Mouse (Mus musculus): ENCODE results near the gene Mfsd4b4. TPM values are rescaled to one million over a fixed set of nuclear protein-coding genes. Genes with fewer than 3 reads are reported as not detected.

Mfsd4b4 gene
- 10.5 TPM for polyA plus RNA-seq (2014; fragmentation: Illumina TruSeq; extraction: RNeasy Lipid Tissue Mini Kit (QIAGEN cat#74804); ENCODE audit: low read depth, low replicate concordance)

DNA sequence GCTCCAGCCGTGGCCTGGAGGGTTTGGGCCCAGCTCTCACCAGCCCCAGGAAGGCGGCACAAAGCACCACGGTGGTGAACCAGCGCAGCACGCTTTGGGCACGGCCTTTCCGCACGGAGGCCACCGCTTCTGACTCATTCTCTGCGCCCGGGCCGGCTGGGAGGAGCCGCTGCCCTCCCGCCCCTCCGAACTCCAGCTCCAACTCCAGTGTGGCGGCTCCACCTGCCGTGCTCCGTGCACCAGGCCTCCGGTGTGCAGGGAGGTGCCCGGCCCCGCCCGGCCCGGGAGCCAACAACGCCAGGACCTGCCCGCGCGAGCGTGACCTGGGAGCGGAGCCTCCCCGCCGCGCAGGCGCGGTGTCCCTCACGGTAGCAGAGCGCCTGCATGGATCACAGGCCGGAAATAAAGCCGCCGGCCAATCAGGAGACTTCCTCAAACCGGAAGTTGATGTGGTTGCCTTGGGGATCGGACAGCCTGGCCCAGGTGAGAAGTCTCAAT is at the start of gene Mfsd4b4:
Mfsd4b4 (minus strand) TSS at position 365 of the 498 bp plus-strand sequence.

DNA sequence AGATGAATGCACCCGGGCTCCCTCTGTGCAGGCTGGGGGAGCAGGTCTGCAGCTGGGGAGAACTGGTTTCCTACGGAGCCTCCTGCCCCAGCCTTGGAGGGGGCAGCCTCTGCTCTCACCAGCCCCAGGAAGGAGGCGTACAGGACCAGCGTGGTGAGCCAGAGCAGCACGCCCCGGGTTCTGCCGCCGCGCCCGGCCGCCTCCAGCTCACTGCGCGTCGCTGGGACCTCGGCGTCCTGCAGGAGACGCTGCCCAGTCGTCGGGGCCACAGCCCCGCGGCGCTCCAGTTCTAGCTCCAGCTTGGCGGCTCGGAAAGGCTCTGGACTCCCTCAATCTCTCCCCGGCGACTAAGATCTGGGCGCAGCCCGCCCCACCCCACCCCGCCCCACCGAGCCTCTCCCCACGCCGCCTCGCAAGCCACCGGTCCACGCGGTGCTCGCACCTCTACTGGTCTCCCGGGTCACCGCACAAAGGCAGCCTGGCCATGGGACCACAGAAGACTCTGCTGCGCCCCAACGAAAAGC is 27.6 kb upstream of the Mfsd4b4 start, which contains the start of gene Mfsd4b2:
Mfsd4b2 (minus strand) TSS at position 308 of the 524 bp plus-strand sequence.

Other genes starting within 250 kb of the Mfsd4b4 start
- gene Rev3l, start 167.1 kb downstream of the Mfsd4b4 start, polyA plus RNA-seq (2014; fragmentation: Illumina TruSeq; extraction: RNeasy Lipid Tissue Mini Kit (QIAGEN cat#74804); ENCODE audit: low read depth, low replicate concordance) = 27.8 TPM
- 0.12 TPM for gene Mfsd4b2, start 27.7 kb upstream of the Mfsd4b4 start, polyA plus RNA-seq (2014; fragmentation: Illumina TruSeq; extraction: RNeasy Lipid Tissue Mini Kit (QIAGEN cat#74804); ENCODE audit: low read depth, low replicate concordance)
- gene Mfsd4b3, start 60.9 kb upstream of the Mfsd4b4 start, polyA plus RNA-seq (2014; fragmentation: Illumina TruSeq; extraction: RNeasy Lipid Tissue Mini Kit (QIAGEN cat#74804); ENCODE audit: low read depth, low replicate concordance) = 1.7 TPM
- 0.62 TPM for gene Mfsd4b5, start 87.4 kb upstream of the Mfsd4b4 start, polyA plus RNA-seq (2014; fragmentation: Illumina TruSeq; extraction: RNeasy Lipid Tissue Mini Kit (QIAGEN cat#74804); ENCODE audit: low read depth, low replicate concordance)
- gene Mfsd4b1, start 126.0 kb upstream of the Mfsd4b4 start, polyA plus RNA-seq (2014; fragmentation: Illumina TruSeq; extraction: RNeasy Lipid Tissue Mini Kit (QIAGEN cat#74804); ENCODE audit: low read depth, low replicate concordance) = 1.9 TPM
- gene Slc16a10, start 243.0 kb upstream of the Mfsd4b4 start, polyA plus RNA-seq (2014; fragmentation: Illumina TruSeq; extraction: RNeasy Lipid Tissue Mini Kit (QIAGEN cat#74804); ENCODE audit: low read depth, low replicate concordance) = 71.9 TPM

Data from adipose tissue, adult 10 weeks (tissue).